In genomic region chr9:111762653-111763468, GRCm38 (mm10) we compare ENCODE assay signal across 24 mouse cellular contexts.
DNase-seq lines count a peak whose midpoint lies in the region; ATAC-seq and TF ChIP-seq lines count a peak whose summit lies in the region.
"Had no signal": no experiment of that assay in that cellular context is flagged by ENCODE, and none has a peak within 500 bp of the region (broad histone marks: within the 10 kb centered on the region; RNA-seq: fewer than 3 reads in every experiment).

No protein-coding gene starts in this region.

- no peak for TF ChIP-seq EP300 in stomach, postnatal 0 days (optimal IDR thresholded peaks at IDR 0.05)

- 78% methylated on average over 11 of the region's 11 CpGs for WGBS in hindbrain, embryonic 16.5 days
- 87% methylated on average over 11 of the region's 11 CpGs for WGBS in hindbrain, embryonic 12.5 days
- WGBS in forebrain, embryonic 12.5 days, result 59% methylated on average over 11 of the region's 11 CpGs
- WGBS in limb, embryonic 12.5 days, result 45% methylated on average over 11 of the region's 11 CpGs
- WGBS in stomach, postnatal 0 days, result 54% methylated on average over 11 of the region's 11 CpGs
- 58% methylated on average over 11 of the region's 11 CpGs for WGBS in kidney, embryonic 15.5 days

- H3K27me3 ChIP-seq in hindbrain, embryonic 16.5 days (replicated peaks; ENCODE audit: control insufficient read depth, insufficient read depth, low read length), result no peaks in the 10 kb centered on the region
- H3K27me3 ChIP-seq in hindbrain, embryonic 12.5 days, result no peaks in the 10 kb centered on the region
- H3K27me3 ChIP-seq in forebrain, embryonic 12.5 days, result no peaks in the 10 kb centered on the region
- H3K27me3 ChIP-seq in limb, embryonic 12.5 days, result no peaks in the 10 kb centered on the region
- H3K27me3 ChIP-seq in stomach, postnatal 0 days (ENCODE audit: control insufficient read depth, insufficient read depth, low read length), result no peaks in the 10 kb centered on the region
- no peaks in the 10 kb centered on the region for H3K27me3 ChIP-seq in kidney, embryonic 15.5 days
- H3K27me3 ChIP-seq: embryonic facial prominence, embryonic 12.5 days; heart, embryonic 15.5 days; liver, embryonic 12.5 days; midbrain, embryonic 13.5 days had no signal

- H3K4me2 ChIP-seq in hindbrain, embryonic 16.5 days (ENCODE audit: low read length), result no peak overlapping the region
- H3K4me2 ChIP-seq in hindbrain, embryonic 12.5 days (replicated peaks), result no peak overlapping the region
- no peak overlapping the region for H3K4me2 ChIP-seq in forebrain, embryonic 12.5 days
- H3K4me2 ChIP-seq in limb, embryonic 12.5 days, result peak overlapping the region; percentile 2; the same call in 1 of the 2 replicates
- H3K4me2 ChIP-seq in stomach, postnatal 0 days (replicated peaks; ENCODE audit: low read depth), result no peak overlapping the region
- H3K4me2 ChIP-seq in kidney, embryonic 15.5 days, result no peak overlapping the region
- H3K4me2 ChIP-seq: embryonic facial prominence, embryonic 12.5 days; heart, embryonic 15.5 days; hindbrain, embryonic 14.5 days; liver, embryonic 12.5 days; midbrain, embryonic 13.5 days had no signal

- no peaks in the 10 kb centered on the region for H3K36me3 ChIP-seq in hindbrain, embryonic 16.5 days (ENCODE audit: control insufficient read depth, insufficient read depth, low read length)
- H3K36me3 ChIP-seq in hindbrain, embryonic 12.5 days, result no peaks in the 10 kb centered on the region
- no peaks in the 10 kb centered on the region for H3K36me3 ChIP-seq in forebrain, embryonic 12.5 days (replicated peaks)
- no peaks in the 10 kb centered on the region for H3K36me3 ChIP-seq in limb, embryonic 12.5 days
- no peaks in the 10 kb centered on the region for H3K36me3 ChIP-seq in stomach, postnatal 0 days (ENCODE audit: control insufficient read depth, insufficient read depth, low read length)
- no peaks in the 10 kb centered on the region for H3K36me3 ChIP-seq in kidney, embryonic 15.5 days
- H3K36me3 ChIP-seq: embryonic facial prominence, embryonic 12.5 days; heart, embryonic 15.5 days; liver, embryonic 12.5 days; midbrain, embryonic 13.5 days had no signal

- no peaks in the 10 kb centered on the region for H3K9me3 ChIP-seq in hindbrain, embryonic 16.5 days (ENCODE audit: control insufficient read depth, low read length)
- no peaks in the 10 kb centered on the region for H3K9me3 ChIP-seq in hindbrain, embryonic 12.5 days (replicated peaks)
- H3K9me3 ChIP-seq in forebrain, embryonic 12.5 days, result no peaks in the 10 kb centered on the region
- H3K9me3 ChIP-seq in limb, embryonic 12.5 days, result no peaks in the 10 kb centered on the region
- no peaks in the 10 kb centered on the region for H3K9me3 ChIP-seq in stomach, postnatal 0 days (ENCODE audit: control insufficient read depth, low read length)
- H3K9me3 ChIP-seq in kidney, embryonic 15.5 days (replicated peaks), result no peaks in the 10 kb centered on the region
- H3K9me3 ChIP-seq: embryonic facial prominence, embryonic 12.5 days; heart, embryonic 15.5 days; midbrain, embryonic 13.5 days had no signal

- H3K4me3 ChIP-seq in hindbrain, embryonic 16.5 days (ENCODE audit: low read length), result no peak overlapping the region
- H3K4me3 ChIP-seq in hindbrain, embryonic 12.5 days, result no peak overlapping the region
- no peak overlapping the region for H3K4me3 ChIP-seq in forebrain, embryonic 12.5 days (replicated peaks)
- H3K4me3 ChIP-seq in limb, embryonic 12.5 days (replicated peaks), result no peak overlapping the region
- H3K4me3 ChIP-seq in stomach, postnatal 0 days (ENCODE audit: low read depth, low read length), result no peak overlapping the region
- no peak overlapping the region for H3K4me3 ChIP-seq in kidney, embryonic 15.5 days (replicated peaks)
- H3K4me3 ChIP-seq: embryonic facial prominence, embryonic 12.5 days; heart, embryonic 15.5 days; liver, embryonic 12.5 days; midbrain, embryonic 13.5 days had no signal

- ATAC-seq in hindbrain, embryonic 16.5 days, result no peak
- ATAC-seq in hindbrain, embryonic 12.5 days (ENCODE audit: low FRiP score), result no peak
- ATAC-seq in forebrain, embryonic 12.5 days (ENCODE audit: low FRiP score), result peak; percentile 79; the same call in 1 of the 2 replicates
- ATAC-seq in limb, embryonic 12.5 days (ENCODE audit: insufficient number of reproducible peaks, insufficient read depth, low FRiP score, low TSS enrichment, low read depth), result peak; percentile 86
- no peak for ATAC-seq in stomach, postnatal 0 days (ENCODE audit: low FRiP score, low TSS enrichment)
- no peak for ATAC-seq in megakaryocyte-erythroid progenitor cell, adult 5-6 weeks (replicated peaks; ENCODE audit: low FRiP score, low TSS enrichment, poor library complexity, severe bottlenecking)
- no peak for ATAC-seq in kidney, embryonic 15.5 days (replicated peaks; ENCODE audit: low FRiP score)
- ATAC-seq: CD4-positive, CD25-positive, alpha-beta regulatory T cell, adult 4 months; liver, embryonic 12.5 days; midbrain, embryonic 13.5 days had no signal

- TF ChIP-seq POLR2A in brain, embryonic 14.5 days (IDR thresholded peaks at IDR 0.05; ENCODE audit: borderline replicate concordance, extremely low read depth, insufficient read depth, insufficient read length, poor library complexity, severe bottlenecking), result no peak

- H3K27ac ChIP-seq in hindbrain, embryonic 16.5 days (ENCODE audit: low read depth, low read length), result 0 out of 2 replicates have a peak overlapping the region, but pooled peaks have one; percentile 9
- H3K27ac ChIP-seq in hindbrain, embryonic 12.5 days, result no peak overlapping the region
- H3K27ac ChIP-seq in forebrain, embryonic 12.5 days, result 0 out of 2 replicates have a peak overlapping the region, but pooled peaks have one; percentile 19
- H3K27ac ChIP-seq in limb, embryonic 12.5 days, result peak overlapping the region; percentile 86
- no peak overlapping the region for H3K27ac ChIP-seq in stomach, postnatal 0 days (replicated peaks)
- H3K27ac ChIP-seq in kidney, embryonic 15.5 days, result no peak overlapping the region
- H3K27ac ChIP-seq: embryonic facial prominence, embryonic 12.5 days; heart, embryonic 15.5 days; hindbrain, embryonic 14.5 days; liver, embryonic 12.5 days; midbrain, embryonic 13.5 days had no signal

- no peaks in the 10 kb centered on the region for H3K4me1 ChIP-seq in hindbrain, embryonic 16.5 days (ENCODE audit: control insufficient read depth, insufficient read depth, low read depth, low read length)
- no peaks in the 10 kb centered on the region for H3K4me1 ChIP-seq in hindbrain, embryonic 12.5 days
- H3K4me1 ChIP-seq in forebrain, embryonic 12.5 days, result peaks cover 11% of the 10 kb centered on the region; the same call in 1 of the 2 replicates
- peaks cover 21% of the 10 kb centered on the region for H3K4me1 ChIP-seq in limb, embryonic 12.5 days (replicated peaks)
- no peaks in the 10 kb centered on the region for H3K4me1 ChIP-seq in stomach, postnatal 0 days (replicated peaks; ENCODE audit: control insufficient read depth, insufficient read depth)
- H3K4me1 ChIP-seq in kidney, embryonic 15.5 days, result no peaks in the 10 kb centered on the region
- H3K4me1 ChIP-seq: embryonic facial prominence, embryonic 12.5 days; heart, embryonic 15.5 days; liver, embryonic 12.5 days; midbrain, embryonic 13.5 days had no signal

- no peak for TF ChIP-seq CTCF in brain, embryonic 14.5 days (IDR thresholded peaks at IDR 0.05; ENCODE audit: borderline replicate concordance, extremely low read depth, insufficient read depth, insufficient read length)
- no peak for TF ChIP-seq CTCF in stomach, postnatal 0 days (IDR thresholded peaks at IDR 0.05; ENCODE audit: low read depth)

- no peak overlapping the region for H3K9ac ChIP-seq in hindbrain, embryonic 16.5 days (ENCODE audit: low read depth, low read length)
- no peak overlapping the region for H3K9ac ChIP-seq in hindbrain, embryonic 12.5 days
- H3K9ac ChIP-seq in forebrain, embryonic 12.5 days, result no peak overlapping the region
- H3K9ac ChIP-seq in limb, embryonic 12.5 days (replicated peaks), result no peak overlapping the region
- H3K9ac ChIP-seq in stomach, postnatal 0 days (ENCODE audit: low read length), result no peak overlapping the region
- H3K9ac ChIP-seq in kidney, embryonic 15.5 days, result no peak overlapping the region
- H3K9ac ChIP-seq: embryonic facial prominence, embryonic 12.5 days; heart, embryonic 15.5 days; hindbrain, embryonic 14.5 days; liver, embryonic 12.5 days; midbrain, embryonic 13.5 days had no signal

- peak; percentile 77 for DNase-seq in brain, embryonic 14.5 days (ENCODE audit: low read depth)
- no peak for DNase-seq in stomach, postnatal 0 days (ENCODE audit: low spot score)
- DNase-seq: adrenal gland, postnatal 36 days; cerebellum, adult 11-12 months; cerebellum, postnatal 10 days; heart, postnatal 36 days; kidney, adult 2 months; kidney, postnatal 25 days; lung, adult 2 months; lung, postnatal 14 days; right cerebral cortex, postnatal 14 days; thymus, postnatal 14 days had no signal

Comparison
In these comparisons a context has a peak if more than half of its experiments do, and no peak if none do; other contexts are left out.
1. H3K27ac ChIP-seq: peak in hindbrain, embryonic 16.5 days (single experiment), forebrain, embryonic 12.5 days (single experiment) and limb, embryonic 12.5 days (single experiment); none in hindbrain, embryonic 12.5 days (single experiment), stomach, postnatal 0 days (single experiment) and kidney, embryonic 15.5 days (single experiment).
2. ATAC-seq: peak in forebrain, embryonic 12.5 days (single experiment) and limb, embryonic 12.5 days (single experiment); none in hindbrain, embryonic 16.5 days (single experiment), hindbrain, embryonic 12.5 days (single experiment), stomach, postnatal 0 days (single experiment), megakaryocyte-erythroid progenitor cell, adult 5-6 weeks (single experiment) and kidney, embryonic 15.5 days (single experiment).